Mouse (Mus musculus): ENCODE results near the gene Slc9a3r1.

Slc9a3r1 gene

DNA sequence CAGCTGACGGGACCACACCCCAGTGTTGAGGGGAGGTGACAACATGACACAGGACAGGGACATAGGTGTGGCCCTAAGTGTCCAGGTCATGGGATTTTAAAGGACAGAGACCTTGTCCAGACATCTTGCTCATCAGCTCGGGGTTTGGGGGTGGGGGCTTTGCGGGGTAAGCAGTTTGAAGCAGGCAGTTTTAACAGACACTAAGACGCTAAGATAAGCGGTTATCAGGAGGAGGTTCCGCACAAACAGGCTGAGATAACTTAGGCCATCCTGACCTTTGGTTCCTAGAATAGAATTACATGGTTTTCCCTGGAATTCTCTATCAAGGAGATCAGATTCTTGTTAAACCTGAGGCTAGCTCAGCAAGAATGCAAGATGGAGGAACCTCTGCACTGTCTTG lies 31.6 kb downstream of the Slc9a3r1 start:
- no peak for DNase-seq

DNA sequence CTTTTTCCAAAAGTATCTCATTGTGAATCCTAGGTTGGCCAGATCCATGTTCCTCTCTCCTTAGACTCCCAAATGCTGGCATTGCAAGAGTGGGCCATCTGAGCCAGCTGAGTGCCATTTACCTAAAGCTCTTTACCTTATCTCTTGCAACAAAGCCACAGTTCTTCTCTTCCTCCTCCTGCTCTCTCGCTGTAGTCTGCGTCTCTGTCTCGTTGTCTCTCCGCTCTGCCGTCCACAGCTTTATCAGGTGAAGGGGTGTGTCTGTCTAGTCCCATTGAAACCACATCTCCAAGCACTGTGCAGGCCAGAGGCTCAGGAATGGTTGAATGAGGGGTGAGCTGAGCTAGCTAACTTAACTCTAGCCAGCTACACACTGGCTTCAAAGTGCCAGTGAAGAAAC lies 32.8 kb downstream of the Slc9a3r1 start:
- no peak for DNase-seq

DNA sequence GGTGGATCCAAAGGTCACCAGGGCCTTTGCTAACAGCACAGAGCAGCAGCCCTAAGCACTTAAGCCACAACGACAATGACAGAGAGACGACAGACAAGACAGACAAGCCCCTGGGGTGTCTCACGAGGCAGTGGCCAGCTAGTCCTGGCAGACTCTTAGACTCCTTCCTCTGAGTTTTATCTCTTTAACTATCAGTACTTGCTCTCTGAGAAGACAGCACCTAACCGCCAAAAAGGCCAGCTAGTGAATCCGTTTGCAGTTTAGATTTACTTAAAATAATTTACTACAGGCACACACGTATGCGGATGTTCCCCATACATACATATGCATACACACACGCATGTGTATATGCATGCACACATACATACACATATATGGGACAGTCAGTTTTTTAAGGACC lies 34.4 kb downstream of the Slc9a3r1 start:
- DNase-seq, result no peak

DNA sequence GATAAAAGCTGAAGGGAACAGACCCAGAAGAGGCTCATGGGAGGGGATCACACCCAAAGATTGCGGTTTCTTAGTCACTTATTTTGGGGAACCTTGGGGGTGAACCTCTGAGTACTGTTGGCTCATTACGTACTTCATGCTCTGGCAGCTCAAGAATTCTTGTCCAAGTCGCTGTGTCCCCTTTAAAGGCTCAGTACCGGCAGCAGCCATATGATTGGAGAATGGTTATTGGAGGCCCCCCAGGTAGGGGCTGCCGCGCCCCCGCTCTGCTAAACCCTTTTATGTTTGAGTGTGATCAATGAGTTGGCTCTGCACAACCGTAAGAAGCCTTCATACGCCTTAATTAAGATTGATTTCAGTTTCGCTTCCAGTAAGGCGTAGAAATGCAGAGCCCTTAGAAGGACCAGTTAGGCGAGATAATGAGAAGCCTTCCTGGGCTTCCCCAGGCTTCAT lies 35.8 kb downstream of the Slc9a3r1 start:
- DNase-seq, result no peak

DNA sequence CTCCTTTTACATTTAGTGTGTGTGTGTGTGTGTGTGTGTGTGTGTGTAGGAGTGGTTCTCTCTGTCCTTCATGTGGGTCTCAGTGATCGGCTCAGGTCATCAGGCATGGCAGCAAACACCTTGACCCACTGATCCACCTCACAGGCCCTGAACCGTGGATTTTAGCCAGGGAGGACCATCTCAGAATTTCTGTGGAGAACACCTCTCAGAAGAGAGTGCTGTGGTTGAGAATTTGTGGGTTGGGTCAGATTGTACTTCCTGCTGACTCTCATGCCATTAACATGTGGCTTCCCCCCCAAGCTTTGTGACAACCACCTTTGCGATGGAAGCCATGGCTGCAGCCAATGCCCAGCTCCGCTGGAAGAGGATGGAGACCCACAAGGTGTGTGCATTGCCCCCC lies 37.4 kb downstream of the Slc9a3r1 start:
- DNase-seq, result no peak

DNA sequence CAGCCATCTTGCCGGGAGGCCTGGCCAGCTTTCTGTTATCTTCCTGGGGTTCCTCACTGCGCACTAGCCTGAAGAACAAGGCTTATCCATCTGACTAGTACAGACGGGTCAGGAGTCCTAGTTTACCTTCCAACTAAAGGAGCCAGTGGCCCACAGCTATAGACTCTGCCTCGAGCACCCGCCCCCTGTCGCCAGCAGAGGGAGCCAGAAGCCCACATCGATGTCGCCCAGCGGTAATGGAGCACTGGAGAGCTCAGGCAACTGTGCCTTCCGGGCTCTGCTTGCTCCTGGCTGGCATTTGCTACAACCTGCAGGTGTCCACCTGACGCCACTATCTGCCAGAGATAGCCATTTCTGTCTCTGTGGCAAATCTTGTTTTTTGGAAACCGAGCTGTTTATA lies 39.2 kb downstream of the Slc9a3r1 start:
- DNase-seq, result peak; percentile 94

DNA sequence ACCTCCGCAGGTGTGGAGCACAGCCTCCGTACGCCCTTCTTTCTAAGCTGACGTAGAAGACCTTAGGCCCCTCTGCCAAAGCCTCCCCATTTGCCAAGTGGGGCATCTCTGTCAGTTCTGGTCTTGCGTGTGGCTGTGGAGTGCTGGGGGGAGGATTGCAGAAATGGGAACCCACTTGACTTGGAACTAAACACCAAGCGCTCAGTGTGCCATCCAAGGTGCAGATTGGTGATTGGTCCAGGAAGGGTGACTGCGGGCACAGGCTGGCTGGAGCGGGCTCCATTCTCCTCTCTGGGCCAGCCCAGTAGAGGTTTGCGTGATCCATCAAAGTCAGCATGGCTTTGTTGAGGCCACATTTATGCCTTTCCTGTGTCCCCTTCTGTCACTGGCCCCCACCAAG lies 39.6 kb downstream of the Slc9a3r1 start:
- DNase-seq, result no peak

DNA sequence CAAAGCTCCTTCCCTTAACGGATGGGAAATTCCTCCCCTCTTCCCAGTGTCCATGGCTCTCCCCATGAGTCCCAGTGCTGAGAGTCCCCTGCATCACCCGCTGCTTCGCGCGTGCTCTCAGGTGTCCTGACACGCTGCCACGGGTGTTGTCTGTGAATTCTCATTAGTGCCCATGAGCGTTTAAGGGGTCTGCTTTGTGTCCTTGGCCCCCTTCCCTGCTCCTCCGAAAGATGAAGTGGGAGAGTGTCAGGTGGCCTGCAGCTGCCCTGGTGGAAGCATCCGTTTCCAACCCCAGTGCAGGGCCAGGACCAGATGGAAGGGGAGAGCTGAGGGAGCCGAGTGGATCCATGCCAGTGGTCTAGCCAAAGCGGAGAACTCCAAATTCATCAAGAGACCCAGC lies 45.0 kb downstream of the Slc9a3r1 start:
- DNase-seq, result no peak

DNA sequence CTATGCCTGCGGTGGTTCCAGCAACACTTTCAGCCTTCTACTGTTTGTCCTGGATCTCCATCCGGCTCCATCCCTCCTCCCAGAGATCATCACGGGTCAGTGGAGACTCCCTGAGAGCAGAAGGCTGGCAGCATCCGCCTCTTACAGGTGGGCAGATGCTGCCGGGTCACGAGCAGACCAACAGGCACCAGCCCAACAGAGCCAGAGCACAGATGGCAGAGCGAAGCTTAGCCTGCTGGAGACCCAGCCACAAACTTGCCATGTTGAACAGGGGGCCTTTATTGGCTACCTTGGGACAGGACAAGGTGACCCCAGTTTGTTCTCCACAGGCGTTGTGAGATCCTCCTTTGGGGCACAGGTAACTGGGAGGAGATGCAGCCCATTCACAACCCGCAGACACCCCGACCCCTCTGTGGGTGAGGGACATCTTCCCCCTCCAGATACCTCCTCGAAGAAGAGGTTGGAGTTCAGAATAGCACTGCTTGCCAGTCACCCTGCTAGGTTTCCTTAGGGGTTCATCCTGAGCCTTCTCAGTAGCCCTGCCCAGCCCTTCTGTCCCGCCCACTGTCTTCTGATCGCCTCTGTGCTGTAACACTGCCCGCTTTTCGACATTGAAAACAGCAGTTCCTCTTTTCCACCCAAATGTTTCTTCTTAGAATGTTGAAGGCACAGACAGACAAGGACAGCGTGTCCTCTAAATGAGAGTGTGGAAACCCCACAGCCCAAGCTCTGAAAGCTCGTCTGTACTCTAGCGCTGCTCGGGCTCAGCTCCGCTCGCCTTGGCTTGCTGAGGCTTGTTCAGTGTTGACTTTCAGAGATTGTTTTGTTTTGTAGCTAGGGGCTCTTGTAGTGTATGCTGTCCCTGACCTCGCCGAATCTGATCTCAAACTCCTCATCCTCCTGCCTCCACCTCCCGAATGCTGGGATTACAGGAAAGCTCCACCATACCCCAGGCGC lies 45.9 kb downstream of the Slc9a3r1 start:
- no peak for DNase-seq

DNA sequence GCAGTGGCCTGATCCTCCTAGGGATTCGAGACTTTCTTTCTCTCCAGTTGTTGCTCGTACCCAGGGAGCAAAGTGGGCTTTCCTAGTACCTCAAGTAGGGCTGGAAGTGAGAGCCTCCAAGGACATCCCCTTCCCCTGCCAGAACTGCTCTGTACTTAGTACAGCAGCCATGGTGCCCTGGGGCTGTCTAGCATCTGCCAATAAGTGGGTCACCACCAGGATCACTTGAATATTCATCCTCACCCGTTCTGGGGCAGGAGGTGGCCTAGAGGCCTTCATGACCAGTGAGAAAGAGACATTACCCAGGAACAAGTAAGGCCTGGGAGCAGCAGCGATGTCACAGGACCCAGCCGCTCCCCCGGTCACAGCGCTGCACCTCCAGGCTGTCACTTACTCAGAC lies 46.8 kb downstream of the Slc9a3r1 start:
- no peak for DNase-seq

DNA sequence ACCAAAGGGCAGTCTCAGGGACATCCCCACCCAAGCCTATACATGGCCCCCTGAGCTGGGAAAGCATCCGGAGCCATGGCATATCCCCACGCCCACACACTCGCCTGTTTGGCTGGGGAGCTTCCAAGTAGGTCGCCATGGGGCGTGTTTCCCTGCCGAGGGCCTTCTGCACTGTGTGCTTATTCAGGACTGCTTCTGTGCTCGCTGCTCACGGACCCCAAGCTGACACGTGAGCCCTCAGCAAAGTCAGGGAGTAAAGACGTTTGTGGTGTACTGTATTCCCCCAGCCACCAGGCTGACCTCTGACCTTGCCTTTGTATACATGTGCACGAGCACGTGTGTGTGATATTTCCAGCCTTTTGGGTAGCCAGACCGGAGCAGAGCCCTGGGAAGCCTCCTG lies 49.0 kb downstream of the Slc9a3r1 start:
- peak; percentile 80 for DNase-seq

DNA sequence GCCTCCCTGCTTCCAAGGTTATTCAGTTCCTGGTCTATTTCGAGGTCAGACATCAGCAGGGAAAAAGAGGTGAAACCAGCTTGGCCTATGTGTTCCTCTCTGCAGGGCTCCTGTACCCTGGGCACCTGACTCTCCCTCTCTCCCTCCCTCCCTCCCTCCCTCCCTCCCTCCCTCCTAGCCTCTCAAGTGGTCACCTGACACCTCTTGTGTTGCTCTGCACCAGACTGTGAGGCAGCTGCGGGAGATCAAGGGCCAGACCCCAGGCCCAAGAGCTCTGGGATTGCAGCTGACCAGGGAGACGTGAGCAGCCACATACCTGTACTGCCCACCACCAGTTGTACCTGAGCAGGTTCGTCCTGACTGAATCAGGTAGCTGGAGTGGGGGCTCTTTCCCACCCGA lies 52.0 kb downstream of the Slc9a3r1 start:
- no peak for DNase-seq

DNA sequence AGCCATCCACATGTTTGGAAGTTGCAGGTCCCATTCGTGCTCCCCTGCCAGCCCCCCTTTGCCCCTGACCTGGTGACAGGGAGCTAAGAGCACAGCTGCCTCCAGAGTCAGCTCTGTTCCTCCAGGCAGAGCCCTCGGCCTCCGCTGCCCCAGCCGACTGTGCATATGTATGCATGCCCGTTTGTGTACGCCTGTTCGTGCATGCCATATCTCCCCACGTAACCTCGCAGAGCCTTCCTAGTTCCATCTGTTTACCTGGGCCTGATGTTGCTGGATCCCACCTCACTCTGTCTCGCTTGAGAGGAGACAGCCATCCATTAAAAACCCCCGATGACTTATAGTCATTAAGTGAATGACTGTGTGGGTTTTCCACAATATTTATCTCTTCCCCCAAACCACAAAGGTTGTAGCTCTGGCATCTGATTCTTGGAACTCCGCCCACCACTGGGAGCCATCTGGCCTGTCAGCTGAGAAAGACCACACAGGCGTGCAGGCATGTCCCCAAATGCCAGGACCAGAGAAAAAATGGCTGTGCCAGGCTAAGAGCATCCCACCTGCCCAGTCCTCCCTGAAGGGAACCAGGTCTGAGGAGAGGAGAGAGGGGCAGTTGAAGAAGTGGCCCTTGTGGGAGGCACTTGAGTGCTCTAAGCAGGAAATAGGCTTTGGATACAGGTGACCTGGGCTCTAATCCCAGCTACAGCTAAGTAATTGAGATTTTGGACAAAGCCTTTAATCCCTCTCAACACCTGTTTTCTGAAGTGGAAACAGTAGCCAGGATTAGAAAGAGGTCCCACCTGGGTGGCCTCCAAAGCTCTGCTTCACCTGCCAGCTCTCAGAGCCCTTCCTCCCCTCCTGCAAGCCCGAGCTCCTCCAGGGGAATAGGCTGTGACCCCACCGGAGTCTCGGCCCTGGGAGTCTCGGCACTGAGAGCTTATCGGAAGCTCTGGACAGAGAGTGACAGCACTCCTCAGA lies 54.6 kb downstream of the Slc9a3r1 start:
- DNase-seq, result peak; percentile 95

DNA sequence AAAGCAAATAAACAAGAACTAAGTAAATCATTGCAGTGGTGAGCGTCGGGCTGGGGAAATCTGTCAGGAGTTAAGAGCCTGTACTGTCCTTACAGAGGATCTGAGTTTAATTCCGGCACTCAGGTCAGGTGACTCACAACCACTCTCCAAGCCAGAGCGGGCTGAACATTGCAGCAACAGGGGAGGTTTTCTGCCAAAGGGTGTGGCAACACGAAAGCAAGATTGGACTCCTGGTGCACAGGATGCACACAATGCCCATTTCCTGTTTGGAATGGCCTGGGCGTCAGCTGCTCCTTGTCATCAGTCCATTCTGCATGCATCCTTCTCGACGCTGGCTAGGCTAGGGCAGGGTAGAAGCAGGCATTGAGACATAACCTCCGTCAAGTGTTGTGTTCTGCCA lies 56.1 kb downstream of the Slc9a3r1 start:
- no peak for DNase-seq

DNA sequence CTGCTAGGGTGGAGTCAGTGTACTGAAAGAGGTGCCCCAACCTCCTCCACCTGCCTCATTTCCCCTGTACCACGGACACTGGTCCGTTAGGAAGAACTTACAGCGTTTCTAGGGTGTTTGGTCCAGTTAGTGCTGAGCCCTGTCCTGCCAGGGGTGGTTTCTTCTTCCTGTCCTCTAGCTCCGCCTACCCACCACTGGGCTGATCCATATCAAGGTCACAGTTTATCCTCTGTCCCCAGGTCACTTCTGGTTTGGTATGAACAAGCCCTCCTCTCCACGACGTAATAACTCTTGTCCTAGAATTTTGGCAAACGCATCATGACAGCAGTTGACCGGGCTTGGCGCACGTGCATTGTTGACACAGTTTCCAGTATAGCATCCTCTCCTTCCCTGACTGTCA lies 56.5 kb downstream of the Slc9a3r1 start:
- DNase-seq, result no peak

DNA sequence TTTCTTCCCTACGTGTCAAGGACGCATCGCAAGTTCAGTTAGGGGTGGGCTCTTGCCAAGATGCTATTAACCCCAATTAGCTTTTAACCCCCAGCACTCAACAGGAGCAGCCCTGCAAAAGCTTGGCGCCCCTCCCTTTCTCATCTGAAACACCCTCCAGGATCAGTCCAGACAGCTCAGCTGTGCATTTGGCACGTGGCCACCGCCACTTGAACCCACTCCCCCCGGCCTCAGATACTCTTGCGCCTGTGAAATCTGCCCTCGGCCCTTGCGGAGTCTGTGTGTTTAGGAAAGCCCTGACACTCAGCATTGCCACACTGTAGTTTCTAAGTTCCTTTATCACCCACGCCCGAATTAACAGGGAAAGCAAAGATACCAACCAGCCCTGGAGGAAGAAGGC lies 58.9 kb downstream of the Slc9a3r1 start:
- DNase-seq, result no peak

DNA sequence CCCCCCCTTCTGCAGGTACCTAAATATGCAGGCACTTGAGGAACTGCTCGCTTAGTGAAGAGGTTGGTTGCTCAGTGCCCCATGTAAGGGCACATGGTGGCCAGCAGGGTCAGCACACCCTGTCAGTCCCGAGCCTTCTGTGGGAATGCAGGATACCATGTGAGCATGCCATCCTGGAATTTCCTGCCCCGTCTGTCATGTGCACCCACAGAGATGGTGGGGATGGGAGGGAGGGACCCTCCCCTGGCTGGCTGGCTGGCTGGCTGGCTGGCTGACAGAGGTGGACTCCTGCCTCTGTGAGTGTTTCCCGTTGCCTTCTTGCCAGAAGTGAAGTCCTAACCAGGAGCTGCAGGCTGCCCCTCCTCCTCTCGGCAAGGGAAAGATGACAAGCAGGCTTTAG lies 59.4 kb downstream of the Slc9a3r1 start:
- no peak for DNase-seq

DNA sequence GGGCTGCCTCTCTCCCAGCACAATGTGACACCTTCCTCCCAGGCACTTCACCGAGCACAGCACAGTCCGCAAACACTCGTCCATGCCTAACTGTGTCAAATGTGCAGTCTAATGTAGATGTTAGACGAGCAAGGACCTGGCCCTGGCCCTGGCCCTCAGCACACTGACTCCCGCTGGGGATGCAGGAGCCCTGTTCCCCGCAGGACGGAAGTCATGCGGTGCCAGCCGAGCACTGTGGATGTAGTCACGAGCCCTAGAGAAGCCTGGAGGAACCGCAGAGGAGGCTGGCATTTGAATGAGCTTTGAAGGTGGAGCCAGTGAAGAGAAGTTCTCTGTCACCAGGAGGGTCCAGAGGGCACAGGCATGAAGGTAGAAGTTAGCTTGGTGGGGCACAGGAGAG lies 60.3 kb downstream of the Slc9a3r1 start:
- no peak for DNase-seq

DNA sequence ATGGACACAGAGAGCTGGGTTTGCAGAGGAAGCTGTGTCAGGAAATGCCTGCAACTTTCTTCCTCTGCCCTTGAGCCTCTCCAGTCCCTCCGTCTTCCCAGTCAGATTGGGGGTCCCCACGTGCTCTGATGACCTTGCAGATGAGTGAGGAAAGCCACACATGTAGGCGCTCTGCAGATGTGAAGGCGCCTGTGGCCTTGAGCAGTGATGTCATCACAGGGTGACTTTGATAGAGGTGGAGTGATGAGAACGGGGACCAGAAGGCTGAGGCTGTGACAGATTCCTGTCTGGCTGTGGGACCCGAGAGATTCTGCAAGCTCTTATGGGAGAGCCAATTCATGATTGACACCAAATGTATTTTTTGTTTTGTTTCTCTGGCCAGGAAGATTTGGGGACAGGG lies 60.7 kb downstream of the Slc9a3r1 start:
- no peak for DNase-seq

DNA sequence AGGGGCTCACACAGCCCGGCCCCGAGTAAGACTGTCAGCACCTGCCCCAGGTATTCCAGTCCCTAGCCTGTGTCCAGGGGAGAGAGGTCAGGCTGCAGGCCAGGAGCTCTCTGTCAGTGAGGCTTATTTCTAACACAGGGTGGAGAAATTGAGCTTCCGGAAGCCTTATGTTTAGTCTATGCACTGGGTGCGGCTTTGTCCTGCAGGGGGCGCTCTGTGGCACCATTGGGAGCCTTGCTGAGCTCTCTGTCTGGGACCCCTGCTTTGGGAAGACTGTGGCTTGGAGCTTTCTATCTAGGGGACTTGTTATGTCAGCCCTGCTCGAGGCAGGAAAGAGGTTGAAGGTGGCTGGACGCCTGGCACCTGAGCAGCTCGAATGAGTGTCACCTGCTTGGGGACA lies 61.7 kb downstream of the Slc9a3r1 start:
- peak; percentile 74 for DNase-seq

DNA sequence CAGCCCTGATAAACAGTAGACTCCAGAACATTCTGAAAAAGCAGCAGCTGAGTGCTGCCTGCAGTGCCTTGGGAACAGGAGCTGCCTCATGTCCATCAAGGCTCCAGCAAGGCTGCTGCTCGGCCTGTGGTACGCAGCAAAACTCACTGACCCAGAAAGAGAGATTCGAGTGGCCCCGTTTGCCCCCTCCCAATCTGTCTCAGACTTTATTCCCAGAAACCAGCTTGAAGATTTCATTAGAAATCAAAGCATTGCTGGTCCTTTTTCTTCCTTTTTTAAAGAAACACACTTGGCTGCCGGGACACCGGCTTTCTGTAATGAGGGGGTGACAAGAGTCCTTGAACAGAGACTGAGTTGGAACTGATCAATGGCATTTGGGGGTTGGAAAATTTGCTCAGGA lies 62.2 kb downstream of the Slc9a3r1 start:
- DNase-seq, result no peak

DNA sequence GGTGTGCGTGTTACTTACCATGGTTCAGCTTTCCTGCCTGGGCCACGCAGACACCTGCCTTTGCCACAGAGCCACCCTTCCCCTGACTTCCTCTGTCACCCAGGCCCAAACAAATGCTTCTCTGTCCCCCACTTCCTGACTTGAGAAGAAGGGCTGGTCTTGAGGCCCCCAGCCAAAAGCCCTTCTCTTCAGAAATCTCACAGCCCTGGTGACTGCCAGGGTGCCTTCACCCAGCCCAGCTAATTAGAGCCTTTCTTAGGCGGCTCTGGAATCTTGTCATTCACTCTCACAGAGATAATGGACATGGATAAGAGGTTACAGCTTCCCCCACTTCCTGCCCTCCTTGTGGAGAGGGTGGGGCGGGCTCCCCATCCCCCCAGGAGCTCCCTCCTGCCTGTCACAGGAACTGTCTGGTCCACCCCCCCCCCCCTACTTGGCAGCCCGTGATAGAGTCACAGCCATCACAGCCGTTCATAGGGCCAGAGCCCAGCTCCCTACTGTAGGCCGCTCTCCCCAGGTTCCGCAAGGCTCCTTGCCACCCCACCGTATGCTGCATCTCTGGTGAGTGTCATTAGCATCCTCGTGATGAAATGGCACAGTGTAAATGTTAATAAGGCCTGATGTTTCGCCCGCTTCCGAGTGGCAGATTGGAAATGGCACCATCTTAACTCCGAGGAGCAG lies 63.8 kb downstream of the Slc9a3r1 start:
- no peak for DNase-seq

DNA sequence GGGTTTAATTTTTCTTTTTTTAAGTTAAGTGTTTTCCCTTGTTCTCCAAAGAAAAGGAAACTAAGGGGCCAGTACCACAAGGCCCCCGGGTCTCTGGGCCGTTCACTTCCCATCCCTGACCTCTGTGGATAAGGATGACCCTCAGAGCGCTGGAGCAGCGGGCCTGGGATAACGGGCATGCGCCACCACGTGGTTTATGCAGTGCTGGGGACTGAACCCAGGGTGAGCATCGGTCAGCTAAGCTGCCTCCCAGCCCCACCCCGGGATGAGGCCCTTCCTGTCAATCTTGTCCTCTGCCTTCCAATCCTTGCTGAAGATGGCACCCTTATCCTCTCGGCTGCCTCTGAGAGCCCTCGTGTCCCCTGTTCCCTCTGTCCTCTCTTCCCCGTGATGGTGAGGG lies 64.5 kb downstream of the Slc9a3r1 start:
- DNase-seq, result no peak
